Mouse (Mus musculus): ENCODE results near the gene Ltb4r1.

Ltb4r1 gene

GRCm38 (mm10) chr14:55767519-55768414, 2.0 kb downstream of the Ltb4r1 start:
- Histone ChIP-seq H3K27me3 (ENCODE audit: control insufficient read depth, insufficient read depth, low read length, poor library complexity, severe bottlenecking) (no peaks in the 10 kb centered on the region), H3K36me3 (ENCODE audit: control insufficient read depth, insufficient read depth, low read length, poor library complexity, severe bottlenecking) (no peaks in the 10 kb centered on the region)
- DNase-seq (ENCODE audit: low read depth, low spot score), result peak; percentile 51

GRCm38 (mm10) chr14:55768555-55768954, 2.8 kb downstream of the Ltb4r1 start:
- Histone ChIP-seq H3K27me3 (ENCODE audit: control insufficient read depth, insufficient read depth, low read length, poor library complexity, severe bottlenecking) (no peaks in the 10 kb centered on the region), H3K36me3 (ENCODE audit: control insufficient read depth, insufficient read depth, low read length, poor library complexity, severe bottlenecking) (no peaks in the 10 kb centered on the region)
- DNase-seq (ENCODE audit: low read depth, low spot score), result no peak

- no peak for DNase-seq (ENCODE audit: low read depth, low spot score)
Observed at GRCm38 (mm10) chr14:55769087-55769703, 3.4 kb downstream of the Ltb4r1 start.

GRCm38 (mm10) chr14:55776711-55777110, 10.9 kb downstream of the Ltb4r1 start:
- no peak for DNase-seq (ENCODE audit: low read depth, low spot score)
- Histone ChIP-seq H3K27me3 (ENCODE audit: control insufficient read depth, insufficient read depth, low read length, poor library complexity, severe bottlenecking) (no peaks in the 10 kb centered on the region), H3K36me3 (ENCODE audit: control insufficient read depth, insufficient read depth, low read length, poor library complexity, severe bottlenecking) (no peaks in the 10 kb centered on the region)

More at GRCm38 (mm10) chr14:55769087-55769703, 3.4 kb downstream of the Ltb4r1 start:
- H3K36me3 ChIP-seq (ENCODE audit: control insufficient read depth, insufficient read depth, low read length, poor library complexity, severe bottlenecking), result no peaks in the 10 kb centered on the region
- H3K27me3 ChIP-seq (ENCODE audit: control insufficient read depth, insufficient read depth, low read length, poor library complexity, severe bottlenecking), result no peaks in the 10 kb centered on the region

- H3K27me3 ChIP-seq (ENCODE audit: control insufficient read depth, insufficient read depth, low read length, poor library complexity, severe bottlenecking), result no peaks in the 10 kb centered on the region
- H3K36me3 ChIP-seq (ENCODE audit: control insufficient read depth, insufficient read depth, low read length, poor library complexity, severe bottlenecking), result no peaks in the 10 kb centered on the region
- no peak for DNase-seq (ENCODE audit: low read depth, low spot score)
Observed at GRCm38 (mm10) chr14:55777176-55777575, 11.4 kb downstream of the Ltb4r1 start.

GRCm38 (mm10) chr14:55777806-55778205, 12.0 kb downstream of the Ltb4r1 start:
- Histone ChIP-seq H3K36me3 (ENCODE audit: control insufficient read depth, insufficient read depth, low read length, poor library complexity, severe bottlenecking) (no peaks in the 10 kb centered on the region), H3K27me3 (ENCODE audit: control insufficient read depth, insufficient read depth, low read length, poor library complexity, severe bottlenecking) (no peaks in the 10 kb centered on the region)
- no peak for DNase-seq (ENCODE audit: low read depth, low spot score)

- Histone ChIP-seq H3K27me3 (ENCODE audit: control insufficient read depth, insufficient read depth, low read length, poor library complexity, severe bottlenecking) (no peaks in the 10 kb centered on the region), H3K36me3 (ENCODE audit: control insufficient read depth, insufficient read depth, low read length, poor library complexity, severe bottlenecking) (no peaks in the 10 kb centered on the region)
- no peak for DNase-seq (ENCODE audit: low read depth, low spot score)
Observed at GRCm38 (mm10) chr14:55778686-55779085, 12.9 kb downstream of the Ltb4r1 start.

GRCm38 (mm10) chr14:55779656-55780055, 13.9 kb downstream of the Ltb4r1 start:
- H3K27me3 ChIP-seq (ENCODE audit: control insufficient read depth, insufficient read depth, low read length, poor library complexity, severe bottlenecking), result no peaks in the 10 kb centered on the region
- DNase-seq (ENCODE audit: low read depth, low spot score), result no peak
- no peaks in the 10 kb centered on the region for H3K36me3 ChIP-seq (ENCODE audit: control insufficient read depth, insufficient read depth, low read length, poor library complexity, severe bottlenecking)

- H3K27me3 ChIP-seq (ENCODE audit: control insufficient read depth, insufficient read depth, low read length, poor library complexity, severe bottlenecking), result no peaks in the 10 kb centered on the region
- no peaks in the 10 kb centered on the region for H3K36me3 ChIP-seq (ENCODE audit: control insufficient read depth, insufficient read depth, low read length, poor library complexity, severe bottlenecking)
- DNase-seq (ENCODE audit: low read depth, low spot score), result no peak
Observed at GRCm38 (mm10) chr14:55780736-55781135, 15.0 kb downstream of the Ltb4r1 start.

- Histone ChIP-seq H3K36me3 (ENCODE audit: control insufficient read depth, insufficient read depth, low read length, poor library complexity, severe bottlenecking) (no peaks in the 10 kb centered on the region), H3K27me3 (ENCODE audit: control insufficient read depth, insufficient read depth, low read length, poor library complexity, severe bottlenecking) (no peaks in the 10 kb centered on the region)
- DNase-seq (ENCODE audit: low read depth, low spot score), result peak; percentile 82
Observed at GRCm38 (mm10) chr14:55781310-55781709, 15.5 kb downstream of the Ltb4r1 start.

- DNase-seq (ENCODE audit: low read depth, low spot score), result no peak
- Histone ChIP-seq H3K27me3 (ENCODE audit: control insufficient read depth, insufficient read depth, low read length, poor library complexity, severe bottlenecking) (no peaks in the 10 kb centered on the region), H3K36me3 (ENCODE audit: control insufficient read depth, insufficient read depth, low read length, poor library complexity, severe bottlenecking) (no peaks in the 10 kb centered on the region)
Observed at GRCm38 (mm10) chr14:55782361-55782960, 16.7 kb downstream of the Ltb4r1 start.

- Histone ChIP-seq H3K36me3 (ENCODE audit: control insufficient read depth, insufficient read depth, low read length, poor library complexity, severe bottlenecking) (no peaks in the 10 kb centered on the region), H3K27me3 (ENCODE audit: control insufficient read depth, insufficient read depth, low read length, poor library complexity, severe bottlenecking) (no peaks in the 10 kb centered on the region)
- DNase-seq (ENCODE audit: low read depth, low spot score), result no peak
Observed at GRCm38 (mm10) chr14:55783171-55783957, 17.6 kb downstream of the Ltb4r1 start.

- no peaks in the 10 kb centered on the region for H3K36me3 ChIP-seq (ENCODE audit: control insufficient read depth, insufficient read depth, low read length, poor library complexity, severe bottlenecking)
- no peak for DNase-seq (ENCODE audit: low read depth, low spot score)
- no peaks in the 10 kb centered on the region for H3K27me3 ChIP-seq (ENCODE audit: control insufficient read depth, insufficient read depth, low read length, poor library complexity, severe bottlenecking)
Observed at GRCm38 (mm10) chr14:55783958-55784235, 18.1 kb downstream of the Ltb4r1 start, which contains the start of gene Adcy4. Gene Adcy4 (minus strand): TSS chr14:55784095.

GRCm38 (mm10) chr14:55785195-55785594, 19.4 kb downstream of the Ltb4r1 start:
- no peaks in the 10 kb centered on the region for H3K36me3 ChIP-seq (ENCODE audit: control insufficient read depth, insufficient read depth, low read length, poor library complexity, severe bottlenecking)
- no peak for DNase-seq (ENCODE audit: low read depth, low spot score)
- no peaks in the 10 kb centered on the region for H3K27me3 ChIP-seq (ENCODE audit: control insufficient read depth, insufficient read depth, low read length, poor library complexity, severe bottlenecking)

All from splenic B cell, adult 2 months (primary cell).